Mouse (Mus musculus) forebrain, postnatal 0 days (tissue): Measurements from ENCODE around the gene 3100002H09Rik. TPM values are rescaled to one million over a fixed set of nuclear protein-coding genes. Genes with fewer than 3 reads are reported as not detected.
A peak's percentile ranks its signal among the peaks of the same experiment; 100 is the strongest.

Experiments
- ATAC-seq: fragments of 200-750 bp; cut with Nextera tagmentation; 2 replicates; pipeline ENCODE4 v1.8.0; 2017; ENCODE audit warnings: mild to moderate bottlenecking, moderate library complexity
- DNase-seq: peaks from one replicate; pipeline ENCODE4 v3.0.0-alpha.2; 2015
- H3K27ac ChIP-seq: fragments of 300-500 bp; sonication (generic); 2 replicates; pipeline ENCODE4 v1.5.1; 2014; ENCODE audit warnings: low read depth, mild to moderate bottlenecking, antibody characterized with exemption, low read length, moderate library complexity, mixed read lengths
- H3K27me3 ChIP-seq: fragments of 300-500 bp; sonication (generic); 2 replicates; pipeline ENCODE4 v1.6.1; 2014; ENCODE audit warnings: mild to moderate bottlenecking, low read length, mixed read lengths; ENCODE audit not compliant: insufficient read depth
- H3K36me3 ChIP-seq: fragments of 300-500 bp; sonication (generic); 2 replicates; pipeline ENCODE4 v1.6.1; 2014; ENCODE audit warnings: mild to moderate bottlenecking, moderate library complexity; ENCODE audit not compliant: insufficient read depth
- H3K4me1 ChIP-seq: fragments of 300-500 bp; sonication (generic); 2 replicates; pipeline ENCODE4 v1.6.1; 2014; ENCODE audit warnings: antibody characterized with exemption; ENCODE audit not compliant: insufficient read depth
- H3K4me2 ChIP-seq: fragments of 300-500 bp; sonication (generic); 2 replicates; pipeline ENCODE4 v1.6.1; 2014; ENCODE audit warnings: low read depth, mild to moderate bottlenecking, moderate library complexity
- H3K4me3 ChIP-seq: fragments of 300-500 bp; sonication (generic); 2 replicates; pipeline ENCODE4 v1.5.1; 2014; ENCODE audit warnings: low read depth, low read length, mixed read lengths
- H3K9ac ChIP-seq: fragments of 300-500 bp; sonication (generic); 2 replicates; pipeline ENCODE4 v1.6.1; 2014; ENCODE audit warnings: mild to moderate bottlenecking
- H3K9me3 ChIP-seq: fragments of 300-500 bp; sonication (generic); 2 replicates; pipeline ENCODE4 v1.6.1; 2016; ENCODE audit warnings: low read length
- CTCF ChIP-seq: sonication (generic); IDR thresholded peaks from 2 replicates; pipeline ENCODE4 v1.5.1; 2016; ENCODE audit warnings: antibody characterized with exemption, control low read depth, low read depth
- WGBS: fragments of 180-500 bp; shearing (Covaris S2); extraction: QIAGEN DNeasy Blood & Tissue Kit; methylation state at CpG from one replicate; pipeline ENCODE4 v1.1.7; 2014; 5-methylcytosine and 5-hydroxymethylcytosine counted together
- polyA plus RNA-seq: library from polyadenylated mRNA; unstranded; fragments of >200 nt; fragmentation: Nextera tagmentation; extraction: Ambion mirVana; gene quantifications from 2 replicates; pipeline ENCODE4 v1.2.1, GENCODE M21; 2015
- total RNA-seq: library from RNA; depleted of rRNA; stranded (reverse); fragments of >200 nt; gene quantifications from 2 replicates; pipeline ENCODE4 v1.2.3, GENCODE M21; 2014

3100002H09Rik gene
- total and polyA plus RNA-seq, 2 experiments from 2014 or later, result 0.18 TPM; not detected in 1

DNA sequence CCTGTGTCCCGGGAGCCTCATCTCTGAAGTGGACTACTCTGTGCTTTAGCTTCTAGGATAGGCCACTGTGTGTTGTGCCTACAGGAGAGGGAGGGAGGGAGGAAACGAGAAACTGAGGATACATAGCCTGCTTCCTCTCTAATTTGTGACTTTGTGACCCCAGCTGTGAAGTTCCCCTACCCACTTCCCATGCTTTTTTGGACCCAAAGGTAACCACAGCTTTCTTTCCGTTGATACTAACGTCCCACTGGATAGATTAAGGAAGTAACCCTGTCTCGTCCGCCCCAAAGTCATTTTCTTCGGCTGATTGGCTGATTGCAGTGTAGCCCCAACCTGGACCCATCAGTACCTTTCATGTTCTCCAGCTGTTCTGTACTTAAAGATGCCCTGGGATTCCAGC is 29.9 kb downstream of the 3100002H09Rik start:
- 87% methylated on average over 7 of the region's 7 CpGs for WGBS
- no peak for TF ChIP-seq CTCF
- no peaks in the 10 kb centered on the region for H3K27me3 ChIP-seq
- no peak for ATAC-seq
- H3K27ac ChIP-seq, result no peak overlapping the region
- H3K4me1 ChIP-seq, result no peaks in the 10 kb centered on the region
- no peaks in the 10 kb centered on the region for H3K9me3 ChIP-seq
- no peak overlapping the region for H3K4me3 ChIP-seq
- no peak overlapping the region for H3K9ac ChIP-seq
- no peak overlapping the region for H3K4me2 ChIP-seq
- H3K36me3 ChIP-seq, result no peaks in the 10 kb centered on the region
- no peak for DNase-seq

DNA sequence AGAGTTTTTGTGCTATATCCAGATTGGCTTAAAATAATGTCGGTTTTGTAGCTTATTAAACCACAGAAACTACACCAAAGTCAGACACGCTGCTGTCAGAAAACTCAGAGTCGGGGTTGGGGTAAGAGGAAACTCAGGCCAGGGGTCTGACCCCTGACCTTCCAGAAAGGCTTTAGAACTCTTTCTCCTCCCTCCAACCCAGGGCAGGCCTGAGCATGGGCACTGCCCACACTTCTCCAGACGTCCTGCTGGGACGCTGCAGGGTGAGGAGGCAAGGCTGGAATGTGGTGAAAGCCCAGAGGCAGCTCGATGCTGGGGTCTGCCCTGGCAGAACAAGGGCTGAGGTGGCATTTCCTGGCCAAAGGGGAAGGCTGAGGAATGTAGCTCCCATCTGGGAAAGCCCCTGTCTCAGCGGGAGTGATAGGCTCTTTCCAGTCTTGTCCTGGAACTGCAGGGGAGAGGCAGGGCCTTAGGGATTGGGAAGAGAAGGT is 34.6 kb downstream of the 3100002H09Rik start:
- DNase-seq (no peak), ATAC-seq (no peak)
- peak overlapping the region; percentile 92 for H3K4me2 ChIP-seq
- peak overlapping the region; percentile 42 for H3K4me3 ChIP-seq
- peak overlapping the region; percentile 89 for H3K27ac ChIP-seq
- no peaks in the 10 kb centered on the region for H3K27me3 ChIP-seq
- TF ChIP-seq CTCF, result no peak
- H3K9ac ChIP-seq, result peak overlapping the region; percentile 60
- no peaks in the 10 kb centered on the region for H3K36me3 ChIP-seq
- no peaks in the 10 kb centered on the region for H3K9me3 ChIP-seq
- 0 out of 2 replicates have a peak, but pooled peaks cover 9% of the 10 kb centered on the region for H3K4me1 ChIP-seq
- WGBS, result 13% methylated on average over 7 of the region's 7 CpGs

DNA sequence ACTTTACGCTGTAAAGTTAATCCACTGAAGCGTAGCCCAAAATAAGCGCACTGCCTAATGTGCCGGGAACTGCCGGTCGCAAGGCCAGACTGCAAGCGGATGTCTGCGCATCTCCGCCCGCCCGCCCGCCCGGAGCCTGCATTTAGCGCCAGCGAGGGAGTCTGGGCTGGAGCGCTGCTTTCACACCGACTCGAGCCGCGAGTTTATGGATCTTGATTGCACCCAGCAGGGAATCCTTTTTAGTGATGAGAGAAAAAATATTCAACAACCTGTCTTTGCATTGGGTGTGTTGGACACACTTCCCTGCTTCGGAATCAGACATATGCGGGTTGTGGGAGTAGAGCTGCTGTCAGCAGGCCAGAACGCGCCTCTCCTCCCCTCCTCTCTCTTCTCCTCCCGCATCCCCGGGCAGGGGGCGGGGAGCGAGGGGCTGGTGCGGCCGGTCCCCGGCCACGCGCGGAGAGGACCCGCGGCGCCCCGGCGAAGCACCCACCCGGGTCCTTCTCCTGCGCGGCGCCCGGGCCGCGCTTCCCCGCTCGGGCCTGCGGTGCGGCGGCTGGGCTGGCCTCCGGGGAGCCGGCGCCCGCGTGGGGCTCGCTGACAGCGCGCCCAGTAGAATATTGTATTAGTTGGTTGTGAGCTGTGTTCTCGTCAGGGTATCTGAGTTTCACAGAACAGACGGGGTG is 35.2 kb downstream of the 3100002H09Rik start:
- TF ChIP-seq CTCF, result no peak
- Histone ChIP-seq H3K27me3 (no peaks in the 10 kb centered on the region), H3K36me3 (no peaks in the 10 kb centered on the region), H3K4me1 (0 out of 2 replicates have a peak, but pooled peaks cover 9% of the 10 kb centered on the region), H3K27ac (peak overlapping the region; percentile 89), H3K4me2 (peak overlapping the region; percentile 92), H3K4me3 (peak overlapping the region; percentile 42), H3K9me3 (no peaks in the 10 kb centered on the region), H3K9ac (peak overlapping the region; percentile 60)
- ATAC-seq, result peak; percentile 89
- DNase-seq, result peak; percentile 85
- 3% methylated on average over 52 of the region's 61 CpGs for WGBS

DNA sequence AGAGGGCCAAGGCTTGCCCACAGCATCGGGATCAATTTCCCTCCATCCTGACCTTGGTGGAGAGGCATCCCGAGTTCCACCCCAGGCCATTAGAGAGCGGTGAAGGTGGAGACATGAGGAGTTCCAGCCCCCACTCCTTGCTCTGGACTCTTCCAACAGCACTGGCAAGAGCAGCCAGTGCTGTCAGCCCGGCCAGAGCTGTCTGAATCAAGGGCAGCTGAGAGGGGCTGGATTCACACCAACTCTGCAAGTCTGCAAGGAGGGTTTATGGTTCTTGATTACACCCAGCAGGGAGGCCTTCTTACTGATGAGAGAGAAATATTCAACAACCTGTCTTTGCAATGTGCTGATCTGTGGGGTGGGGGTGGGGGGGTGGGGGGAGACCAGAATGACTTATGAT is 37.0 kb downstream of the 3100002H09Rik start:
- Histone ChIP-seq H3K4me3 (no peak overlapping the region), H3K27ac (no peak overlapping the region), H3K4me2 (no peak overlapping the region), H3K4me1 (0 out of 2 replicates have a peak, but pooled peaks cover 9% of the 10 kb centered on the region), H3K27me3 (no peaks in the 10 kb centered on the region), H3K9me3 (no peaks in the 10 kb centered on the region), H3K9ac (no peak overlapping the region), H3K36me3 (no peaks in the 10 kb centered on the region)
- WGBS, result 59% methylated on average over 4 of the region's 4 CpGs
- no peak for TF ChIP-seq CTCF
- no peak for DNase-seq
- ATAC-seq, result no peak

DNA sequence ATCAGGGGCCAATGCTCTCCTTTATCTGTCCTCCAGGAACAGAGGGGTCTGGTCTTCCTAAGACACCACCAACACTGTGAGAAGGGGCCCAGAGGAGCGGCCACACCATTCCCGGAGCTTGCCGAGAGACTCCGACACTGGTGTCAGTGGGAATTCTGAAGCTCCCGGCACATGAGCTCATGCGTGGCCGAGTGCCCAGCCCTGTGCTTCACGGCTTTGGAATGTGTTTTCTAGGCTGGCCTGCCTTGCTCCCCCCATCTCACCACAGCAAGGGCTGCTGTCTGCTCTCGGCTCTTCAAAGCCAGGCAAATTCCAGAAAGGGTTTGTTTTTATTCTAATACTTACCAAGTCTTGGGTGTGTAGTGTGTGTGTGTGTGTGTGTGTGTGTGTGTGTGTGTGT is 39.6 kb downstream of the 3100002H09Rik start:
- WGBS, result 40% methylated on average over 9 of the region's 9 CpGs
- DNase-seq, result no peak
- Histone ChIP-seq H3K9me3 (no peaks in the 10 kb centered on the region), H3K9ac (no peak overlapping the region), H3K4me3 (no peak overlapping the region), H3K36me3 (no peaks in the 10 kb centered on the region), H3K4me1 (0 out of 2 replicates have a peak, but pooled peaks cover 9% of the 10 kb centered on the region), H3K27ac (no peak overlapping the region), H3K4me2 (no peak overlapping the region), H3K27me3 (no peaks in the 10 kb centered on the region)
- no peak for ATAC-seq
- TF ChIP-seq CTCF, result no peak

DNA sequence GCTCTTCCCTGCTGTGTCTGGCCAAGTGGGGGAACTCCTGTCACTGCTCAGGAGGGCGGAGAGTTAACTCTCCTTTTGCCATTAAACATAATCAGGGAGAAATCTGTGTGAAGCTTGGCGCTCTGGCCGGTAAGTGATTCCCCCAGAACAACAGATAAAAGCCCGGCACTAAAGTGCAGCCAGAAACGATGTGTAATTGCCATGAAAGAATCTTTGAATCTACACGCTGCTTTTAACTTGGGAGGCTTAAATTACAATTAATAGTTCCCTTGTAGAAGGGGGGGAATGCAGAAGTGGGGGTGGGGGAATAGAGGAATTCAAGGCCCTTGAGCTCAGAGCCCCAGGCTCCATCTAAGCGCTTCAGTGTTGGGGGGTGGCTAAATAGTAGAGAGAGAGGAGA is 40.9 kb downstream of the 3100002H09Rik start:
- Histone ChIP-seq H3K27ac (no peak overlapping the region), H3K4me2 (no peak overlapping the region), H3K9me3 (no peaks in the 10 kb centered on the region), H3K27me3 (no peaks in the 10 kb centered on the region), H3K4me3 (no peak overlapping the region), H3K4me1 (0 out of 2 replicates have a peak, but pooled peaks cover 5% of the 10 kb centered on the region), H3K36me3 (no peaks in the 10 kb centered on the region), H3K9ac (no peak overlapping the region)
- WGBS, result 14% methylated on average over 7 of the region's 7 CpGs
- DNase-seq (no peak), ATAC-seq (no peak)
- TF ChIP-seq CTCF, result no peak

DNA sequence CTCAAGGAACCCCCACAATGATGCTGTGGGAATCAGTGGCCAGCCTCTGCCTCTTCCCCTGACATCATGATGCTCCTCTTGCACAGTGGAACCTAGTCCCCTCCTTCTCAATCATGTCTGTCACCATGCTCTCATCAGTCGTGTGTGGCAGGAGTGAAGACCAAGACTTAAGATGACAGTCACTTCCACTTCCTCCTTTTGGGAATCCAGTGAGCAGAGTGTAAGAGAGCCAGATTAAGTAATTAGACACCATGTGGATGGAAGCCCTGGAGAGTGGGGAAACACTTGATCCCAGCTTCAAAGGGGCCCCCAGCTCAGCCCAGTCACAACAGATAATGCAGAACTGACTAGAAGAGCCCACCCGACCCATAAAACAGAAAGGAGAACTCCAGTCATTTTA is 47.2 kb downstream of the 3100002H09Rik start:
- no peak for TF ChIP-seq CTCF
- no peaks in the 10 kb centered on the region for H3K36me3 ChIP-seq
- peaks cover 15% of the 10 kb centered on the region for H3K4me1 ChIP-seq

More for the DNA sequence above, 47.2 kb downstream of the 3100002H09Rik start:
- no peak overlapping the region for H3K27ac ChIP-seq
- no peaks in the 10 kb centered on the region for H3K27me3 ChIP-seq
- no peak overlapping the region for H3K9ac ChIP-seq
- ATAC-seq, result no peak
- no peak overlapping the region for H3K4me2 ChIP-seq
- H3K9me3 ChIP-seq, result no peaks in the 10 kb centered on the region
- DNase-seq, result no peak
- 42% methylated on average over 2 of the region's 2 CpGs for WGBS
- no peak overlapping the region for H3K4me3 ChIP-seq
